Mouse (Mus musculus): ENCODE data around the gene Trp53i11. TPM values are rescaled to one million over a fixed set of nuclear protein-coding genes. Genes with fewer than 3 reads are reported as not detected.

Gene Trp53i11
- polyA plus RNA-seq, 1 experiment from 2014 or later, result 261 TPM

GRCm38 (mm10) chr2:93214192-93214591, 26.8 kb downstream of the Trp53i11 start:
- Histone ChIP-seq H3K4me2 (ENCODE audit: low read depth) (no peak overlapping the region), H3K36me3 (ENCODE audit: control insufficient read depth, insufficient read depth, low read length) (peaks cover 2% of the 10 kb centered on the region; the same call in 1 of the 2 replicates), H3K9me3 (ENCODE audit: control insufficient read depth, low read length) (no peaks in the 10 kb centered on the region), H3K9ac (ENCODE audit: low read length) (no peak overlapping the region; the same call in 1 of the 2 replicates), H3K4me3 (ENCODE audit: low read depth, low read length) (no peak overlapping the region), H3K27ac (ENCODE audit: low read depth, low read length) (no peak overlapping the region), H3K4me1 (ENCODE audit: control insufficient read depth, insufficient read depth, low read length) (peaks cover 9% of the 10 kb centered on the region), H3K27me3 (ENCODE audit: control insufficient read depth, insufficient read depth, low read length) (no peaks in the 10 kb centered on the region)
- 86% methylated on average over 1 of the region's 1 CpGs for WGBS
- ATAC-seq (ENCODE audit: insufficient read depth, low FRiP score, low TSS enrichment) (no peak), DNase-seq (ENCODE audit: low spot score) (no peak)

GRCm38 (mm10) chr2:93215790-93216189, 28.4 kb downstream of the Trp53i11 start:
- no peak overlapping the region for H3K4me2 ChIP-seq (ENCODE audit: low read depth)
- 81% methylated on average over 10 of the region's 10 CpGs for WGBS

GRCm38 (mm10) chr2:93217015-93217414, 29.7 kb downstream of the Trp53i11 start:
- H3K4me3 ChIP-seq (ENCODE audit: low read depth, low read length), result no peak overlapping the region
- no peaks in the 10 kb centered on the region for H3K27me3 ChIP-seq (ENCODE audit: control insufficient read depth, insufficient read depth, low read length)
- peaks cover 9% of the 10 kb centered on the region for H3K4me1 ChIP-seq (ENCODE audit: control insufficient read depth, insufficient read depth, low read length)
- H3K9me3 ChIP-seq (ENCODE audit: control insufficient read depth, low read length), result no peaks in the 10 kb centered on the region
- no peak overlapping the region for H3K4me2 ChIP-seq (ENCODE audit: low read depth)
- DNase-seq (ENCODE audit: low spot score) (peak; percentile 89), ATAC-seq (ENCODE audit: insufficient read depth, low FRiP score, low TSS enrichment) (peak; percentile 82)
- H3K9ac ChIP-seq (ENCODE audit: low read length), result no peak overlapping the region
- 0 out of 2 replicates have a peak overlapping the region, but pooled peaks have one; percentile 21 for H3K27ac ChIP-seq (ENCODE audit: low read depth, low read length)
- H3K36me3 ChIP-seq (ENCODE audit: control insufficient read depth, insufficient read depth, low read length), result peaks cover 2% of the 10 kb centered on the region; the same call in 1 of the 2 replicates
- WGBS, result 16% methylated on average over 7 of the region's 7 CpGs

More at GRCm38 (mm10) chr2:93215790-93216189, 28.4 kb downstream of the Trp53i11 start:
- Histone ChIP-seq H3K27ac (ENCODE audit: low read depth, low read length) (no peak overlapping the region), H3K27me3 (ENCODE audit: control insufficient read depth, insufficient read depth, low read length) (no peaks in the 10 kb centered on the region), H3K4me3 (ENCODE audit: low read depth, low read length) (no peak overlapping the region), H3K4me1 (ENCODE audit: control insufficient read depth, insufficient read depth, low read length) (peaks cover 9% of the 10 kb centered on the region), H3K9ac (ENCODE audit: low read length) (no peak overlapping the region), H3K9me3 (ENCODE audit: control insufficient read depth, low read length) (no peaks in the 10 kb centered on the region), H3K36me3 (ENCODE audit: control insufficient read depth, insufficient read depth, low read length) (peaks cover 5% of the 10 kb centered on the region; the same call in 1 of the 2 replicates)
- no peak for DNase-seq (ENCODE audit: low spot score)
- ATAC-seq (ENCODE audit: insufficient read depth, low FRiP score, low TSS enrichment), result no peak

GRCm38 (mm10) chr2:93218353-93218990, 31.1 kb downstream of the Trp53i11 start:
- no peaks in the 10 kb centered on the region for H3K9me3 ChIP-seq (ENCODE audit: control insufficient read depth, low read length)
- H3K9ac ChIP-seq (ENCODE audit: low read length), result no peak overlapping the region
- H3K4me1 ChIP-seq (ENCODE audit: control insufficient read depth, insufficient read depth, low read length), result peaks cover 9% of the 10 kb centered on the region
- no peak overlapping the region for H3K4me2 ChIP-seq (ENCODE audit: low read depth)
- no peak overlapping the region for H3K4me3 ChIP-seq (ENCODE audit: low read depth, low read length)
- 88% methylated on average over 7 of the region's 7 CpGs for whole genome bisulfite sequencing
- H3K36me3 ChIP-seq (ENCODE audit: control insufficient read depth, insufficient read depth, low read length), result peaks cover 2% of the 10 kb centered on the region; the same call in 1 of the 2 replicates
- no peak overlapping the region for H3K27ac ChIP-seq (ENCODE audit: low read depth, low read length)
- no peaks in the 10 kb centered on the region for H3K27me3 ChIP-seq (ENCODE audit: control insufficient read depth, insufficient read depth, low read length)
- no peak for DNase-seq (ENCODE audit: low spot score)
- ATAC-seq (ENCODE audit: insufficient read depth, low FRiP score, low TSS enrichment), result no peak

GRCm38 (mm10) chr2:93219576-93219975, 32.2 kb downstream of the Trp53i11 start:
- Histone ChIP-seq H3K36me3 (ENCODE audit: control insufficient read depth, insufficient read depth, low read length) (peaks cover 2% of the 10 kb centered on the region; the same call in 1 of the 2 replicates), H3K9me3 (ENCODE audit: control insufficient read depth, low read length) (no peaks in the 10 kb centered on the region), H3K27ac (ENCODE audit: low read depth, low read length) (no peak overlapping the region), H3K4me2 (ENCODE audit: low read depth) (no peak overlapping the region), H3K4me1 (ENCODE audit: control insufficient read depth, insufficient read depth, low read length) (peaks cover 9% of the 10 kb centered on the region), H3K4me3 (ENCODE audit: low read depth, low read length) (no peak overlapping the region), H3K9ac (ENCODE audit: low read length) (no peak overlapping the region), H3K27me3 (ENCODE audit: control insufficient read depth, insufficient read depth, low read length) (no peaks in the 10 kb centered on the region)
- no peak for ATAC-seq (ENCODE audit: insufficient read depth, low FRiP score, low TSS enrichment)
- WGBS, result 97% methylated on average over 3 of the region's 3 CpGs
- DNase-seq (ENCODE audit: low spot score), result no peak

GRCm38 (mm10) chr2:93220447-93220846, 33.1 kb downstream of the Trp53i11 start:
- Histone ChIP-seq H3K4me2 (ENCODE audit: low read depth) (no peak overlapping the region), H3K4me3 (ENCODE audit: low read depth, low read length) (no peak overlapping the region), H3K27ac (ENCODE audit: low read depth, low read length) (no peak overlapping the region), H3K4me1 (ENCODE audit: control insufficient read depth, insufficient read depth, low read length) (peaks cover 9% of the 10 kb centered on the region), H3K27me3 (ENCODE audit: control insufficient read depth, insufficient read depth, low read length) (no peaks in the 10 kb centered on the region), H3K36me3 (ENCODE audit: control insufficient read depth, insufficient read depth, low read length) (peaks cover 2% of the 10 kb centered on the region; the same call in 1 of the 2 replicates), H3K9ac (ENCODE audit: low read length) (no peak overlapping the region), H3K9me3 (ENCODE audit: control insufficient read depth, low read length) (no peaks in the 10 kb centered on the region)
- DNase-seq (ENCODE audit: low spot score), result no peak
- no peak for ATAC-seq (ENCODE audit: insufficient read depth, low FRiP score, low TSS enrichment)
- WGBS, result 62% methylated on average over 5 of the region's 5 CpGs

GRCm38 (mm10) chr2:93223463-93223862, 36.1 kb downstream of the Trp53i11 start:
- Histone ChIP-seq H3K4me2 (ENCODE audit: low read depth) (no peak overlapping the region), H3K4me1 (ENCODE audit: control insufficient read depth, insufficient read depth, low read length) (peaks cover 17% of the 10 kb centered on the region), H3K27me3 (ENCODE audit: control insufficient read depth, insufficient read depth, low read length) (no peaks in the 10 kb centered on the region), H3K27ac (ENCODE audit: low read depth, low read length) (no peak overlapping the region), H3K4me3 (ENCODE audit: low read depth, low read length) (no peak overlapping the region), H3K36me3 (ENCODE audit: control insufficient read depth, insufficient read depth, low read length) (peaks cover 2% of the 10 kb centered on the region; the same call in 1 of the 2 replicates), H3K9me3 (ENCODE audit: control insufficient read depth, low read length) (no peaks in the 10 kb centered on the region), H3K9ac (ENCODE audit: low read length) (no peak overlapping the region)
- no peak for ATAC-seq (ENCODE audit: insufficient read depth, low FRiP score, low TSS enrichment)
- WGBS, result 78% methylated on average over 6 of the region's 6 CpGs
- DNase-seq (ENCODE audit: low spot score), result no peak

- H3K27ac ChIP-seq (ENCODE audit: low read depth, low read length), result peak overlapping the region; percentile 94
- no peaks in the 10 kb centered on the region for H3K9me3 ChIP-seq (ENCODE audit: control insufficient read depth, low read length)
- H3K4me2 ChIP-seq (ENCODE audit: low read depth), result peak overlapping the region; percentile 21; the same call in 1 of the 2 replicates
- H3K4me3 ChIP-seq (ENCODE audit: low read depth, low read length), result no peak overlapping the region
- no peaks in the 10 kb centered on the region for H3K36me3 ChIP-seq (ENCODE audit: control insufficient read depth, insufficient read depth, low read length)
- DNase-seq (ENCODE audit: low spot score) (peak; percentile 94), ATAC-seq (ENCODE audit: insufficient read depth, low FRiP score, low TSS enrichment) (peak; percentile 81)
- peak overlapping the region; percentile 41; the same call in 1 of the 2 replicates for H3K9ac ChIP-seq (ENCODE audit: low read length)
- no peaks in the 10 kb centered on the region for H3K27me3 ChIP-seq (ENCODE audit: control insufficient read depth, insufficient read depth, low read length)
- WGBS, result 3% methylated on average over 18 of the region's 20 CpGs
- peaks cover 26% of the 10 kb centered on the region for H3K4me1 ChIP-seq (ENCODE audit: control insufficient read depth, insufficient read depth, low read length)
These were observed 39.6 kb downstream of the Trp53i11 start for GRCm38 (mm10) chr2:93226606-93227595.

All from neural tube, embryonic 11.5 days (tissue).